Mouse (Mus musculus): ENCODE results near the gene 2210011C24Rik. TPM values are rescaled to one million over a fixed set of nuclear protein-coding genes. Genes with fewer than 3 reads are reported as not detected.
A peak's percentile ranks its signal among the peaks of the same experiment; 100 is the strongest.

2210011C24Rik gene
- polyA plus RNA-seq, 1 experiment = 7.8 TPM

- Histone ChIP-seq H3K4me3 (replicated peaks; ENCODE audit: insufficient read depth, low read depth, low read length) (no peak within 1 kb of the TSS), H3K27me3 (ENCODE audit: control insufficient read depth, insufficient read depth, low read length) (no peaks in the 10 kb centered on the region), H3K4me1 (ENCODE audit: control insufficient read depth, insufficient read depth, low read length) (no peaks in the 10 kb centered on the region), H3K27ac (ENCODE audit: insufficient read depth, low read length) (no peak within 1 kb of the TSS)
- WGBS = 39% methylated on average over 9 of the region's 9 CpGs
- no peak for TF ChIP-seq POLR2A (IDR thresholded peaks at IDR 0.05; ENCODE audit: borderline replicate concordance, insufficient read depth, low read length)
- TF ChIP-seq CTCF (IDR thresholded peaks at IDR 0.05; ENCODE audit: borderline replicate concordance, insufficient read depth, low read depth, low read length) = no peak
- DNase-seq = no peak
These were observed 32.9 kb upstream of the 2210011C24Rik start, which contains the start of gene Rln3 for GRCm38 (mm10) chr8:84044900-84045299. Gene Rln3 (minus strand): TSS chr8:84045000.

GRCm38 (mm10) chr8:84044103-84044502 lies 32.1 kb upstream of the 2210011C24Rik start:
- H3K27ac ChIP-seq (ENCODE audit: insufficient read depth, low read length) = no peak overlapping the region
- no peaks in the 10 kb centered on the region for H3K4me1 ChIP-seq (ENCODE audit: control insufficient read depth, insufficient read depth, low read length)
- no peak for TF ChIP-seq CTCF (IDR thresholded peaks at IDR 0.05; ENCODE audit: borderline replicate concordance, insufficient read depth, low read depth, low read length)
- TF ChIP-seq POLR2A (IDR thresholded peaks at IDR 0.05; ENCODE audit: borderline replicate concordance, insufficient read depth, low read length) = no peak
- DNase-seq = no peak
- no peaks in the 10 kb centered on the region for H3K27me3 ChIP-seq (ENCODE audit: control insufficient read depth, insufficient read depth, low read length)
- 42% methylated on average over 7 of the region's 7 CpGs for WGBS
- no peak overlapping the region for H3K4me3 ChIP-seq (replicated peaks; ENCODE audit: insufficient read depth, low read depth, low read length)

GRCm38 (mm10) chr8:84042948-84043342 lies 31.0 kb upstream of the 2210011C24Rik start:
- no peak overlapping the region for H3K4me3 ChIP-seq (replicated peaks; ENCODE audit: insufficient read depth, low read depth, low read length)
- no peaks in the 10 kb centered on the region for H3K4me1 ChIP-seq (ENCODE audit: control insufficient read depth, insufficient read depth, low read length)
- no peaks in the 10 kb centered on the region for H3K27me3 ChIP-seq (ENCODE audit: control insufficient read depth, insufficient read depth, low read length)
- WGBS = 35% methylated on average over 12 of the region's 12 CpGs
- TF ChIP-seq CTCF (IDR thresholded peaks at IDR 0.05; ENCODE audit: borderline replicate concordance, insufficient read depth, low read depth, low read length) (no peak), POLR2A (IDR thresholded peaks at IDR 0.05; ENCODE audit: borderline replicate concordance, insufficient read depth, low read length) (no peak)
- DNase-seq = no peak
- H3K27ac ChIP-seq (ENCODE audit: insufficient read depth, low read length) = no peak overlapping the region

- H3K27me3 ChIP-seq (ENCODE audit: control insufficient read depth, insufficient read depth, low read length) = no peaks in the 10 kb centered on the region
- peak; percentile 25 to 46 for DNase-seq
- 4% methylated on average over 40 of the region's 40 CpGs for WGBS
These were observed 30.3 kb upstream of the 2210011C24Rik start, which contains the start of gene Il27ra for GRCm38 (mm10) chr8:84042066-84042947. Gene Il27ra (minus strand): TSS chr8:84042589.

GRCm38 (mm10) chr8:84039050-84039449 lies 27.1 kb upstream of the 2210011C24Rik start:
- no peak overlapping the region for H3K27ac ChIP-seq (ENCODE audit: insufficient read depth, low read length)
- H3K4me1 ChIP-seq (ENCODE audit: control insufficient read depth, insufficient read depth, low read length) = no peaks in the 10 kb centered on the region
- TF ChIP-seq CTCF (IDR thresholded peaks at IDR 0.05; ENCODE audit: borderline replicate concordance, insufficient read depth, low read depth, low read length) (peak; percentile 73), POLR2A (IDR thresholded peaks at IDR 0.05; ENCODE audit: borderline replicate concordance, insufficient read depth, low read length) (no peak)
- DNase-seq = peak; percentile 62 to 76
- no peak overlapping the region for H3K4me3 ChIP-seq (replicated peaks; ENCODE audit: insufficient read depth, low read depth, low read length)
- 4% methylated on average over 5 of the region's 5 CpGs for WGBS
- H3K27me3 ChIP-seq (ENCODE audit: control insufficient read depth, insufficient read depth, low read length) = no peaks in the 10 kb centered on the region

More at GRCm38 (mm10) chr8:84042066-84042947, 30.3 kb upstream of the 2210011C24Rik start, which contains the start of gene Il27ra:
- no peak within 1 kb of the TSS for H3K27ac ChIP-seq (ENCODE audit: insufficient read depth, low read length)
- peak within 1 kb of the TSS; percentile 26 for H3K4me3 ChIP-seq (replicated peaks; ENCODE audit: insufficient read depth, low read depth, low read length)
- peak; percentile 69; the same call in 1 of the 2 replicates for TF ChIP-seq CTCF (IDR thresholded peaks at IDR 0.05; ENCODE audit: borderline replicate concordance, insufficient read depth, low read depth, low read length)
- TF ChIP-seq POLR2A (IDR thresholded peaks at IDR 0.05; ENCODE audit: borderline replicate concordance, insufficient read depth, low read length) = no peak
- no peaks in the 10 kb centered on the region for H3K4me1 ChIP-seq (ENCODE audit: control insufficient read depth, insufficient read depth, low read length)

GRCm38 (mm10) chr8:84038015-84038414 lies 26.0 kb upstream of the 2210011C24Rik start:
- no peak overlapping the region for H3K27ac ChIP-seq (ENCODE audit: insufficient read depth, low read length)
- no peak overlapping the region for H3K4me3 ChIP-seq (replicated peaks; ENCODE audit: insufficient read depth, low read depth, low read length)
- H3K4me1 ChIP-seq (ENCODE audit: control insufficient read depth, insufficient read depth, low read length) = no peaks in the 10 kb centered on the region
- TF ChIP-seq CTCF (IDR thresholded peaks at IDR 0.05; ENCODE audit: borderline replicate concordance, insufficient read depth, low read depth, low read length) (no peak), POLR2A (IDR thresholded peaks at IDR 0.05; ENCODE audit: borderline replicate concordance, insufficient read depth, low read length) (no peak)
- DNase-seq = no peak
- 63% methylated on average over 5 of the region's 5 CpGs for WGBS
- no peaks in the 10 kb centered on the region for H3K27me3 ChIP-seq (ENCODE audit: control insufficient read depth, insufficient read depth, low read length)

- Histone ChIP-seq H3K27me3 (ENCODE audit: control insufficient read depth, insufficient read depth, low read length) (no peaks in the 10 kb centered on the region), H3K27ac (ENCODE audit: insufficient read depth, low read length) (no peak overlapping the region), H3K4me1 (ENCODE audit: control insufficient read depth, insufficient read depth, low read length) (no peaks in the 10 kb centered on the region), H3K4me3 (replicated peaks; ENCODE audit: insufficient read depth, low read depth, low read length) (no peak overlapping the region)
- TF ChIP-seq POLR2A (IDR thresholded peaks at IDR 0.05; ENCODE audit: borderline replicate concordance, insufficient read depth, low read length) (no peak), CTCF (IDR thresholded peaks at IDR 0.05; ENCODE audit: borderline replicate concordance, insufficient read depth, low read depth, low read length) (no peak)
- 78% methylated on average over 4 of the region's 4 CpGs for WGBS
- no peak for DNase-seq
These were observed 20.8 kb upstream of the 2210011C24Rik start for GRCm38 (mm10) chr8:84032777-84033176.
